Mouse (Mus musculus) heart, embryonic 16.5 days (tissue): Measurements from ENCODE around the gene Rffl. TPM values are rescaled to one million over a fixed set of nuclear protein-coding genes. Genes with fewer than 3 reads are reported as not detected.
"Not testable (repeated sequence)": the region's sequence is repeated elsewhere in the genome, so short reads cannot be mapped to it uniquely, and the experiment has no call there.

ENCODE experiments used
- ATAC-seq: fragments of 200-750 bp; cut with Nextera tagmentation; replicated peaks from 2 replicates; pipeline ENCODE4 v1.8.0; 2017; ENCODE audit warnings: moderate number of reproducible peaks; ENCODE audit not compliant: insufficient read depth, low FRiP score; ENCODE audit errors: extremely low read depth
- H3K27ac ChIP-seq: fragments of 300-500 bp; sonication (generic); 2 replicates; pipeline ENCODE4 v1.5.1; 2014; ENCODE audit warnings: mild to moderate bottlenecking, low read length, control low read depth, moderate library complexity
- H3K27me3 ChIP-seq: fragments of 300-500 bp; sonication (generic); 2 replicates; pipeline ENCODE4 v1.6.1; 2014; ENCODE audit warnings: low read length, mixed read lengths; ENCODE audit not compliant: control insufficient read depth, insufficient read depth
- H3K36me3 ChIP-seq: fragments of 300-500 bp; sonication (generic); 2 replicates; pipeline ENCODE4 v1.6.1; 2014; ENCODE audit not compliant: control insufficient read depth, insufficient read depth
- H3K4me1 ChIP-seq: fragments of 300-500 bp; sonication (generic); 2 replicates; pipeline ENCODE4 v1.6.1; 2014; ENCODE audit warnings: low read length, mixed read lengths; ENCODE audit not compliant: control insufficient read depth, insufficient read depth
- H3K4me2 ChIP-seq: fragments of 300-500 bp; sonication (generic); 2 replicates; pipeline ENCODE4 v1.6.1; 2014; ENCODE audit warnings: low read depth, mild to moderate bottlenecking, control low read depth, low read length
- H3K4me3 ChIP-seq: fragments of 300-500 bp; sonication (generic); 2 replicates; pipeline ENCODE4 v1.5.1; 2014; ENCODE audit warnings: mild to moderate bottlenecking, control low read depth, low read length
- H3K9ac ChIP-seq: fragments of 300-500 bp; sonication (generic); 2 replicates; pipeline ENCODE4 v1.6.1; 2014; ENCODE audit warnings: low read length, control low read depth
- H3K9me3 ChIP-seq: fragments of 300-500 bp; sonication (generic); replicated peaks from 2 replicates; pipeline ENCODE4 v1.6.1; 2016; ENCODE audit warnings: low read length; ENCODE audit not compliant: control insufficient read depth
- WGBS: fragments of 180-500 bp; shearing (Covaris S2); extraction: QIAGEN DNeasy Blood & Tissue Kit; methylation state at CpG from one replicate; pipeline ENCODE4 v1.1.7; 2014; 5-methylcytosine and 5-hydroxymethylcytosine counted together
- polyA plus RNA-seq: library from polyadenylated mRNA; unstranded; fragments of >200 nt; fragmentation: Nextera tagmentation; extraction: Ambion mirVana; gene quantifications from 2 replicates; pipeline ENCODE4 v1.2.1, GENCODE M21; 2015

Rffl gene
- polyA plus RNA-seq, 1 experiment from 2014 or later = 5.5 TPM

- H3K27ac ChIP-seq = peak overlapping the region; percentile 38; the same call in 1 of the 2 replicates
- no peaks in the 10 kb centered on the region for H3K9me3 ChIP-seq
- peaks cover 9% of the 10 kb centered on the region for H3K4me1 ChIP-seq
- H3K36me3 ChIP-seq = no peaks in the 10 kb centered on the region
- no peaks in the 10 kb centered on the region for H3K27me3 ChIP-seq
- H3K4me3 ChIP-seq = peak overlapping the region; percentile 45
- H3K9ac ChIP-seq = peak overlapping the region; percentile 65
- ATAC-seq = peak; percentile 76
- WGBS = 13% methylated on average over 16 of the region's 16 CpGs
- H3K4me2 ChIP-seq = peak overlapping the region; percentile 69
Measured at GRCm38 (mm10) chr11:82845415-82846078, 25.5 kb downstream of the Rffl start.

GRCm38 (mm10) chr11:82844771-82845414 is 26.1 kb downstream of the Rffl start:
- Histone ChIP-seq H3K9ac (no peak overlapping the region), H3K36me3 (no peaks in the 10 kb centered on the region), H3K4me1 (peaks cover 9% of the 10 kb centered on the region), H3K9me3 (no peaks in the 10 kb centered on the region), H3K27me3 (no peaks in the 10 kb centered on the region), H3K4me3 (no peak overlapping the region; the same call in 1 of the 2 replicates), H3K4me2 (peak overlapping the region; percentile 69), H3K27ac (no peak overlapping the region)
- WGBS = 60% methylated on average over 11 of the region's 11 CpGs
- ATAC-seq = no peak

- no peak for ATAC-seq
- 56% methylated on average over 5 of the region's 5 CpGs for WGBS
- Histone ChIP-seq H3K4me2 (no peak overlapping the region), H3K27me3 (no peaks in the 10 kb centered on the region), H3K27ac (no peak overlapping the region), H3K9me3 (no peaks in the 10 kb centered on the region), H3K9ac (no peak overlapping the region), H3K4me1 (no peaks in the 10 kb centered on the region), H3K4me3 (no peak overlapping the region), H3K36me3 (no peaks in the 10 kb centered on the region)
Measured at GRCm38 (mm10) chr11:82838511-82838910, 32.5 kb downstream of the Rffl start.

- WGBS = 55% methylated on average over 7 of the region's 7 CpGs
- Histone ChIP-seq H3K4me3 (no peak overlapping the region), H3K4me2 (no peak overlapping the region), H3K9me3 (no peaks in the 10 kb centered on the region), H3K36me3 (no peaks in the 10 kb centered on the region), H3K4me1 (no peaks in the 10 kb centered on the region), H3K27ac (no peak overlapping the region), H3K27me3 (no peaks in the 10 kb centered on the region), H3K9ac (no peak overlapping the region)
- ATAC-seq = no peak
Measured at GRCm38 (mm10) chr11:82837848-82838247, 33.2 kb downstream of the Rffl start.

GRCm38 (mm10) chr11:82837192-82837591 is 33.8 kb downstream of the Rffl start:
- Histone ChIP-seq H3K4me2 (no peak overlapping the region), H3K9me3 (no peaks in the 10 kb centered on the region), H3K27me3 (no peaks in the 10 kb centered on the region), H3K27ac (no peak overlapping the region), H3K4me1 (no peaks in the 10 kb centered on the region), H3K36me3 (no peaks in the 10 kb centered on the region), H3K9ac (no peak overlapping the region), H3K4me3 (no peak overlapping the region)
- WGBS = 66% methylated on average over 7 of the region's 7 CpGs
- ATAC-seq = no peak

GRCm38 (mm10) chr11:82835616-82836432 is 35.2 kb downstream of the Rffl start:
- 64% methylated on average over 11 of the region's 11 CpGs for WGBS
- Histone ChIP-seq H3K4me3 (no peak overlapping the region), H3K4me1 (peaks cover 12% of the 10 kb centered on the region), H3K9ac (no peak overlapping the region), H3K4me2 (no peak overlapping the region), H3K27me3 (no peaks in the 10 kb centered on the region), H3K36me3 (no peaks in the 10 kb centered on the region), H3K9me3 (no peaks in the 10 kb centered on the region), H3K27ac (no peak overlapping the region)
- no peak for ATAC-seq

- not testable (repeated sequence) for H3K27me3 ChIP-seq, H3K4me3 ChIP-seq, H3K4me2 ChIP-seq, H3K9me3 ChIP-seq, H3K27ac ChIP-seq, H3K9ac ChIP-seq, H3K36me3 ChIP-seq, ATAC-seq
- H3K4me1 ChIP-seq = peaks cover 14% of the 10 kb centered on the region
- 80% methylated on average over 7 of the region's 7 CpGs for WGBS
Measured at GRCm38 (mm10) chr11:82834359-82834758, 36.7 kb downstream of the Rffl start.

GRCm38 (mm10) chr11:82833929-82834328 is 37.1 kb downstream of the Rffl start:
- WGBS = 81% methylated on average over 8 of the region's 8 CpGs

GRCm38 (mm10) chr11:82832402-82832801 is 38.6 kb downstream of the Rffl start:
- not testable (repeated sequence) for H3K9ac ChIP-seq, H3K27ac ChIP-seq, H3K27me3 ChIP-seq, H3K4me3 ChIP-seq, H3K36me3 ChIP-seq, ATAC-seq, H3K9me3 ChIP-seq, H3K4me2 ChIP-seq
- peaks cover 14% of the 10 kb centered on the region for H3K4me1 ChIP-seq
- 75% methylated on average over 10 of the region's 10 CpGs for WGBS

More at GRCm38 (mm10) chr11:82833929-82834328, 37.1 kb downstream of the Rffl start:
- H3K9ac ChIP-seq = no peak overlapping the region
- no peak overlapping the region for H3K4me2 ChIP-seq
- H3K9me3 ChIP-seq = no peaks in the 10 kb centered on the region
- no peak overlapping the region for H3K27ac ChIP-seq
- H3K36me3 ChIP-seq = no peaks in the 10 kb centered on the region
- H3K27me3 ChIP-seq = no peaks in the 10 kb centered on the region
- no peak for ATAC-seq
- peaks cover 14% of the 10 kb centered on the region for H3K4me1 ChIP-seq
- H3K4me3 ChIP-seq = no peak overlapping the region
